Mouse (Mus musculus): Measurements from ENCODE around the gene Slc39a11.

DNA sequence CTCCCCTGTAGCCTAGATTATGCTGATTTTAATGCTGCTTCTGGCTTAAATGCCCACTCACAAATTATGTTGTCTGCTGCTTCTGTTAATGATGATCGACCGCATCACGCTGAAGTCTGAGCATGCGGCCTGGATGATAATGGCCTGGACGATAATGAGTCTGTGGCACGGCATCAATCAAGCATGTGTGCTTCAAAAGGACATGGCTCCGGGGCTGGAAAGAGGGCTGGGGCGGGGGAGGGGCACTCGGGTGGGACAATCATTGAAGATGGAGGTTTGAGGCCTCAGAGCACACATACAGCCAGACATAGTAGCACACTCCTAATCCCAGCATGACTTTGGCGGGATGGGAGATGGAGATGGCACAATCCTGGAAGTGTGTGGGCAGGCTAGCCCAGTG lies 350.4 kb downstream of the Slc39a11 start:
- TF ChIP-seq EP300 (IDR thresholded peaks at IDR 0.05) = no peak
- TF ChIP-seq CTCF (IDR thresholded peaks at IDR 0.05) = no peak

Measured in lung, postnatal 0 days (tissue).